Mouse (Mus musculus) large intestine, adult 2 months (tissue): Measurements from ENCODE around the gene Ubac2. TPM values are rescaled to one million over a fixed set of nuclear protein-coding genes. Genes with fewer than 3 reads are reported as not detected.

Experiments
- DNase-seq: peaks from one replicate; pipeline ENCODE4 v3.0.0-alpha.2; 2012; ENCODE audit warnings: low read depth, low spot score
- WGBS: fragments of 180-500 bp; shearing (Covaris S2); methylation state at CpG from one replicate; pipeline ENCODE4 v1.1.7; 2018; 5-methylcytosine and 5-hydroxymethylcytosine counted together
- polyA plus RNA-seq: library from polyadenylated mRNA; depleted of rRNA; stranded (reverse); fragments of >200 nt; gene quantifications from 2 replicates; pipeline ENCODE4 v1.2.3, GENCODE M21; 2012

Ubac2 gene
- polyA plus RNA-seq, 1 experiment, result 49.3 TPM

GRCm38 (mm10) chr14:121992395-121993280 is 114.2 kb downstream of the Ubac2 start:
- no peak for DNase-seq
- 72% methylated on average over 13 of the region's 13 CpGs for WGBS

- no peak for DNase-seq
- WGBS, result 40% methylated on average over 4 of the region's 4 CpGs
Observed at GRCm38 (mm10) chr14:121993616-121994015, 115.2 kb downstream of the Ubac2 start.

GRCm38 (mm10) chr14:121994171-121994700 is 115.8 kb downstream of the Ubac2 start:
- DNase-seq, result no peak
- WGBS, result 93% methylated on average over 17 of the region's 17 CpGs

GRCm38 (mm10) chr14:121994846-121995556 is 116.6 kb downstream of the Ubac2 start:
- no peak for DNase-seq

GRCm38 (mm10) chr14:121995557-121995870 is 117.1 kb downstream of the Ubac2 start:
- DNase-seq, result no peak
- WGBS, result 89% methylated on average over 1 of the region's 1 CpGs

More at GRCm38 (mm10) chr14:121994846-121995556, 116.6 kb downstream of the Ubac2 start:
- 92% methylated on average over 7 of the region's 7 CpGs for WGBS

- no peak for DNase-seq
- WGBS, result 75% methylated on average over 8 of the region's 8 CpGs
Observed at GRCm38 (mm10) chr14:121996786-121997185, 118.4 kb downstream of the Ubac2 start.

- no peak for DNase-seq
- WGBS, result 25% methylated on average over 8 of the region's 8 CpGs
Observed at GRCm38 (mm10) chr14:121999455-121999854, 121.0 kb downstream of the Ubac2 start.

- 74% methylated on average over 17 of the region's 17 CpGs for WGBS
Observed at GRCm38 (mm10) chr14:122000346-122001105, 122.1 kb downstream of the Ubac2 start.

GRCm38 (mm10) chr14:122002224-122002623 is 123.8 kb downstream of the Ubac2 start:
- WGBS, result 95% methylated on average over 7 of the region's 7 CpGs
- DNase-seq, result no peak

More at GRCm38 (mm10) chr14:122000346-122001105, 122.1 kb downstream of the Ubac2 start:
- DNase-seq, result no peak

GRCm38 (mm10) chr14:122003812-122004211 is 125.4 kb downstream of the Ubac2 start:
- DNase-seq, result no peak

- WGBS, result 70% methylated on average over 4 of the region's 4 CpGs
- DNase-seq, result no peak
Observed at GRCm38 (mm10) chr14:122008261-122008660, 129.8 kb downstream of the Ubac2 start.

- WGBS, result 85% methylated on average over 13 of the region's 13 CpGs
- DNase-seq, result no peak
Observed at GRCm38 (mm10) chr14:122009502-122009901, 131.1 kb downstream of the Ubac2 start.

GRCm38 (mm10) chr14:122010301-122010700 is 131.9 kb downstream of the Ubac2 start:
- no peak for DNase-seq

GRCm38 (mm10) chr14:122011768-122012167 is 133.3 kb downstream of the Ubac2 start:
- 94% methylated on average over 8 of the region's 8 CpGs for WGBS
- DNase-seq, result no peak

More at GRCm38 (mm10) chr14:122010301-122010700, 131.9 kb downstream of the Ubac2 start:
- WGBS, result 68% methylated on average over 7 of the region's 7 CpGs

- DNase-seq, result no peak
- WGBS, result 48% methylated on average over 5 of the region's 5 CpGs
Observed at GRCm38 (mm10) chr14:122012193-122012592, 133.8 kb downstream of the Ubac2 start.

GRCm38 (mm10) chr14:122012814-122013213 is 134.4 kb downstream of the Ubac2 start:
- no peak for DNase-seq
- whole genome bisulfite sequencing, result 75% methylated on average over 13 of the region's 13 CpGs

- DNase-seq, result no peak
- WGBS, result 85% methylated on average over 14 of the region's 14 CpGs
Observed at GRCm38 (mm10) chr14:122013417-122013951, 135.1 kb downstream of the Ubac2 start.

- DNase-seq, result no peak
- WGBS, result 48% methylated on average over 2 of the region's 2 CpGs
Observed at GRCm38 (mm10) chr14:122017958-122018357, 139.5 kb downstream of the Ubac2 start.

- WGBS, result 84% methylated on average over 2 of the region's 2 CpGs
- DNase-seq, result no peak
Observed at GRCm38 (mm10) chr14:122019389-122019788, 141.0 kb downstream of the Ubac2 start.

- 90% methylated on average over 6 of the region's 6 CpGs for WGBS
- no peak for DNase-seq
Observed at GRCm38 (mm10) chr14:122020567-122020966, 142.1 kb downstream of the Ubac2 start.
